Mouse (Mus musculus): ENCODE data around the gene Dnajc27. TPM values are rescaled to one million over a fixed set of nuclear protein-coding genes. Genes with fewer than 3 reads are reported as not detected.

The Dnajc27 gene
- polyA plus RNA-seq, 2 experiments: 1.2 to 1.8 TPM

DNA sequence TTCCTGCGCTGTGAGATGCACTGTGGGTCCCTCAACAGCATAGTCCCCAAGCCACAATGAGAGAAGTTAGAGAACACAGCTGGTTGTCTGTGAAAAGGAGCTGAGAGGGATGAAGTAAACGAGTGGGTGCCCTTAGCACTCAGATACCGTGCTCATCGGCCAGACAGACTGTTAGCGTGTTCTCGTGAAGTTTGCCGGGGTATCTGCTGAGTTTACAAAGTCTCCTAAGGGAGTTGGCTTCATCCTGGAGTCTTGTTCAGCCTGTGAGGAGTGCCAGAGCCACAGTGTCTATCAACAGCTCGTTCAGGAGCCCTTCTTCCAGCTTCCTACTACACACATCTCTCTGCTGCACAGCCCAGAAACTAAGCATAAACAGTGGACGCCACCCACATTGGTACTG, 33.7 kb downstream of the Dnajc27 start:
- no peaks in the 10 kb centered on the region for H3K27me3 ChIP-seq (ENCODE audit: control insufficient read depth, insufficient read depth, low read length)
- WGBS (ENCODE audit: insufficient replicate concordance): 72% methylated on average over 9 of the region's 9 CpGs
- H3K4me2 ChIP-seq (ENCODE audit: low read depth): no peak overlapping the region
- DNase-seq (ENCODE audit: low read depth in 3 of 3, low spot score in 3 of 3) (no peak), ATAC-seq (ENCODE audit: insufficient read depth) (no peak)
- no peaks in the 10 kb centered on the region for H3K36me3 ChIP-seq (replicated peaks; ENCODE audit: control insufficient read depth, insufficient read depth, low read depth)
- no peak overlapping the region for H3K9ac ChIP-seq (replicated peaks)
- no peaks in the 10 kb centered on the region for H3K4me1 ChIP-seq (replicated peaks; ENCODE audit: control insufficient read depth in 2 of 2, insufficient read depth in 2 of 2, low read length in 1 of 2)
- TF ChIP-seq CTCF (IDR thresholded peaks at IDR 0.05; ENCODE audit: low read depth) (no peak), EP300 (IDR thresholded peaks at IDR 0.05; ENCODE audit: low read depth) (no peak)
- H3K4me3 ChIP-seq (ENCODE audit: insufficient read depth in 1 of 2, low read depth in 2 of 2, low read length in 2 of 2): no peak overlapping the region
- H3K27ac ChIP-seq: no peak overlapping the region
- H3K9me3 ChIP-seq (ENCODE audit: control insufficient read depth, low read length): no peaks in the 10 kb centered on the region

DNA sequence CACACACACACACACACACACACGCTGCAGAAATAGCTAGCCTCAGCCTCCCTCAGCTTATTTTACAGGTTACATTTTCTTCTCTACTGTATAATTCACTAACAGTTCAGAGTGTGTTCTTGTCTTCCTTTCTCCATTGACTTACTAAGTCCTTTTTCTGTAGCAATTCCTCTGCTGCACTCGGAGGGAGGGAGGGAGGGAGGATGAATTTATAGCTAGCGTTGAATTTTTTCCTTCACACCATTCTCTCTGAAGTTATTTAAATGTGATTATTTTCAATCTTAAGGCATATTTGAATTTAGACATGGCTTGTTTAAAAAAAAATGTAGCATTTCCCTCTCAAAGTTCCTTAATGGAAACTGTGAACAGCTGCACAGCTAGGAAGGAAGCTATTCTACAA, 34.8 kb downstream of the Dnajc27 start:
- DNase-seq (ENCODE audit: low read depth in 3 of 3, low spot score in 3 of 3) (no peak), ATAC-seq (ENCODE audit: insufficient read depth) (no peak)
- no peak for TF ChIP-seq EP300 (IDR thresholded peaks at IDR 0.05; ENCODE audit: low read depth)
- TF ChIP-seq CTCF (IDR thresholded peaks at IDR 0.05; ENCODE audit: low read depth): no peak
- WGBS (ENCODE audit: insufficient replicate concordance): 60% methylated on average over 3 of the region's 3 CpGs
- H3K9ac ChIP-seq (replicated peaks): no peak overlapping the region
- H3K36me3 ChIP-seq (replicated peaks; ENCODE audit: control insufficient read depth, insufficient read depth, low read depth): no peaks in the 10 kb centered on the region
- no peaks in the 10 kb centered on the region for H3K4me1 ChIP-seq (replicated peaks; ENCODE audit: control insufficient read depth in 2 of 2, insufficient read depth in 2 of 2, low read length in 1 of 2)
- no peak overlapping the region for H3K4me3 ChIP-seq (ENCODE audit: insufficient read depth in 1 of 2, low read depth in 2 of 2, low read length in 2 of 2)
- no peaks in the 10 kb centered on the region for H3K9me3 ChIP-seq (ENCODE audit: control insufficient read depth, low read length)
- no peak overlapping the region for H3K27ac ChIP-seq
- no peak overlapping the region for H3K4me2 ChIP-seq (ENCODE audit: low read depth)
- H3K27me3 ChIP-seq (ENCODE audit: control insufficient read depth, insufficient read depth, low read length): no peaks in the 10 kb centered on the region

DNA sequence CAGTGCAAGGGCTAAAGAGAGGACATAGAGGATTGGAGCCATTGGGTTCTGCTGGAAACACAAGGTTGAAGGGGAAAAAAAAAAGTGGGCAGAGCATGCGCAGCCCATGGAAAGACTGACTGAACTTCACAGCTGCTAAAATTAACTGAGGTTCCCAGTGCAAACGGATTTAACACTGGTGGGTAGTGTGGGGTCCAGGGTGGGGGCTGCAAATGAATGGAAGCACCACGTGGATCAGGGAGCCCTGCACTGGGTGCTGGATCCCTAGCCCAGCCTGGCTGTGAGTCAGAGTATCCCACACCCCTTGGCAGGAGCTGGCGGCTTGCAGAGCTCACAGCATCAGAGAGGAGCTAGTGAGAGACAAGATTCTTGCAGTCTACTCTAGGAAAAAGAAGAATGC, 35.2 kb downstream of the Dnajc27 start:
- Histone ChIP-seq H3K27me3 (ENCODE audit: control insufficient read depth, insufficient read depth, low read length) (no peaks in the 10 kb centered on the region), H3K27ac (no peak overlapping the region)

DNA sequence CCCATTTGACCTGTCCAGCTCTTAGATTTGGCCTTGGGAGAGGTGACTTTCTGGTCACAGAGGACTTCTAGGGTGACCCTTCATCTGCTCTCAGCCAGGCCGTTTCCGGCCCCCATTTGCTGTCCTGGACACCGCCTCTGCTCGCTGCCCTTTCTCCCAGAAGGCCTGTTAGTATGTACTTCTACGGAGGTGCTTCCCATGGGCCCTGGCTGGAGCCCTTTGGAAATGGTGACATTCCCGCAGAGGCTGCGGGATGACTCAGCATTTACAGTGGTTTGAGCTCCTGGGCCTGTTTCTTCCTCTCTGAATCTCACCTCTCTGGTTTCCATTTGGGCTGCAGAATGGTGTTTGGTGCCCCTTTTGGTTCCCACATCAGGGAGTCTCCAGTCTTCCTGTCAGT, 45.0 kb downstream of the Dnajc27 start:
- H3K4me2 ChIP-seq (ENCODE audit: low read depth): no peak overlapping the region
- TF ChIP-seq EP300 (IDR thresholded peaks at IDR 0.05; ENCODE audit: low read depth) (no peak), CTCF (IDR thresholded peaks at IDR 0.05; ENCODE audit: low read depth) (no peak)
- H3K9me3 ChIP-seq (ENCODE audit: control insufficient read depth, low read length): no peaks in the 10 kb centered on the region
- no peak overlapping the region for H3K27ac ChIP-seq
- 59% methylated on average over 7 of the region's 7 CpGs for WGBS (ENCODE audit: insufficient replicate concordance)
- DNase-seq (ENCODE audit: low read depth in 3 of 3, low spot score in 3 of 3) (no peak), ATAC-seq (ENCODE audit: insufficient read depth) (no peak)
- no peak overlapping the region for H3K4me3 ChIP-seq (ENCODE audit: insufficient read depth in 1 of 2, low read depth in 2 of 2, low read length in 2 of 2)
- H3K27me3 ChIP-seq (ENCODE audit: control insufficient read depth, insufficient read depth, low read length): no peaks in the 10 kb centered on the region
- no peaks in the 10 kb centered on the region for H3K36me3 ChIP-seq (replicated peaks; ENCODE audit: control insufficient read depth, insufficient read depth, low read depth)
- no peaks in the 10 kb centered on the region for H3K4me1 ChIP-seq (replicated peaks; ENCODE audit: control insufficient read depth in 2 of 2, insufficient read depth in 2 of 2, low read length in 1 of 2)
- no peak overlapping the region for H3K9ac ChIP-seq (replicated peaks)

More for the DNA sequence above, 35.2 kb downstream of the Dnajc27 start:
- 56% methylated on average over 4 of the region's 4 CpGs for WGBS (ENCODE audit: insufficient replicate concordance)
- no peaks in the 10 kb centered on the region for H3K4me1 ChIP-seq (replicated peaks; ENCODE audit: control insufficient read depth in 2 of 2, insufficient read depth in 2 of 2, low read length in 1 of 2)
- H3K4me3 ChIP-seq (ENCODE audit: insufficient read depth in 1 of 2, low read depth in 2 of 2, low read length in 2 of 2): no peak overlapping the region
- H3K36me3 ChIP-seq (replicated peaks; ENCODE audit: control insufficient read depth, insufficient read depth, low read depth): no peaks in the 10 kb centered on the region
- no peaks in the 10 kb centered on the region for H3K9me3 ChIP-seq (ENCODE audit: control insufficient read depth, low read length)
- no peak overlapping the region for H3K4me2 ChIP-seq (ENCODE audit: low read depth)
- no peak for ATAC-seq (ENCODE audit: insufficient read depth)
- TF ChIP-seq EP300 (IDR thresholded peaks at IDR 0.05; ENCODE audit: low read depth) (no peak), CTCF (IDR thresholded peaks at IDR 0.05; ENCODE audit: low read depth) (no peak)
- DNase-seq (ENCODE audit: low read depth in 3 of 3, low spot score in 3 of 3): no peak
- H3K9ac ChIP-seq (replicated peaks): no peak overlapping the region

DNA sequence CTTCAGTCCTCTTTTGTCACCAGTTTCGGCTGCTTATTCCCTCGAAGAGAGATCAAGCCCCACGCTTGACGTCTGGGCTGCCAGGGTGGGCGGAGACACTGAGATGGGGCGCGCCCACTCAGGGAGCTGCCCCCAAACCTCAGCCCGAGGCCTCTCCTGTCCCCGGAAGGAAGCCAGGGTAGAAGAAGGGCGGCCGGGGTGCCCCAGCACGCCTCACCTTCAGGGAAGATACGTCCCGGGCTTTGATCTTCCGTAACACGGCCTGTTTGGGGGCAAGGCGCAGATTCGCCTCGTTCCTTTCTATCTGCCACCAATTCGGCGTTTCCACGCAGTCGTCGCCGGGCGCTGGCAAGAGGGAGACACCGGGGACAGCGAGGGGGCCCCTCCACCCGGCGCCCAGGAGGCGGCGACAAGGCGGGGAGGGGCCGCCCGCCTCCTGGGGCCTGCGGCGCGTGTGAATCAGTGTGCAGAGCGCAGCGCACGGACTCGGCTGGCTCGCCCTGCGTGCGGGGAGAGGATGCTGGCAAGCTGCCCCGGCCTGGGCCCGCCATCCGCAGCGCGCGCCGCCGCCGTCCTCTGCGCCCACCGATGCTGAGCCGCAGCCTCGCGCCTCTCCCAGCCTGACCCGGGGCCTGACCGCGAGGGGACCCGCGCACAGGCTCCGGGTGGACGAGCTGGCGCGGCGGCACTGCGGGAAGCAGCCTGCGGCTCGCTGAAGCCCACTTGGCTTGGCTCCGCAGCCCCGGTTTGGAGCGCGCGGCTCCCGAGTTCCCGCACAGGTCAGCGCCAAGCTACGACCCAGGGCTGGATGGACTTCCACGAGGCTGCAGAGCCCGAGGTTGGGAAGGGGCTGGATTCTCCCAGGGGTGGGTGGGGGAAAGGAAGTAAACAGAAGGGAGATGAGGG, 50.8 kb downstream of the Dnajc27 start, which contains the start of gene Adcy3:
Gene Adcy3 (plus strand): TSS at position 163 of the 906 bp plus-strand sequence.
- WGBS (ENCODE audit: insufficient replicate concordance): 1% methylated on average over 81 of the region's 83 CpGs
- TF ChIP-seq EP300 (IDR thresholded peaks at IDR 0.05; ENCODE audit: low read depth): no peak
- no peak within 1 kb of the TSS for H3K9ac ChIP-seq (replicated peaks)
- no peak for ATAC-seq (ENCODE audit: insufficient read depth)
- DNase-seq (ENCODE audit: low read depth in 3 of 3, low spot score in 3 of 3): no peak
- H3K4me3 ChIP-seq (ENCODE audit: insufficient read depth in 1 of 2, low read depth in 2 of 2, low read length in 2 of 2): peak within 1 kb of the TSS; percentile 29 to 41
- H3K27ac ChIP-seq: no peak within 1 kb of the TSS
- no peaks in the 10 kb centered on the region for H3K36me3 ChIP-seq (replicated peaks; ENCODE audit: control insufficient read depth, insufficient read depth, low read depth)
- peaks cover 11% of the 10 kb centered on the region for H3K27me3 ChIP-seq (ENCODE audit: control insufficient read depth, insufficient read depth, low read length)
- H3K4me2 ChIP-seq (ENCODE audit: low read depth): peak within 1 kb of the TSS; percentile 51
- no peaks in the 10 kb centered on the region for H3K9me3 ChIP-seq (ENCODE audit: control insufficient read depth, low read length)
- no peaks in the 10 kb centered on the region for H3K4me1 ChIP-seq (replicated peaks; ENCODE audit: control insufficient read depth in 2 of 2, insufficient read depth in 2 of 2, low read length in 1 of 2)

Data from liver, embryonic 14.5 days (tissue).